Mouse (Mus musculus) embryonic facial prominence, embryonic 12.5 days (tissue): ENCODE measurements around the gene Tspan18. TPM values are rescaled to one million over a fixed set of nuclear protein-coding genes. Genes with fewer than 3 reads are reported as not detected.
A peak's percentile ranks its signal among the peaks of the same experiment; 100 is the strongest.

Experiments
- ATAC-seq: fragments of 200-750 bp; cut with Nextera tagmentation; 2 replicates; pipeline ENCODE4 v1.8.0; 2017; ENCODE audit not compliant: insufficient number of reproducible peaks, insufficient read depth, low FRiP score, low TSS enrichment
- H3K27ac ChIP-seq: fragments of 300-500 bp; sonication (generic); 2 replicates; pipeline ENCODE4 v1.5.1; 2016; ENCODE audit warnings: mild to moderate bottlenecking
- H3K27me3 ChIP-seq: fragments of 300-500 bp; sonication (generic); 2 replicates; pipeline ENCODE4 v1.6.1; 2016; ENCODE audit warnings: mild to moderate bottlenecking, moderate library complexity
- H3K36me3 ChIP-seq: fragments of 300-500 bp; sonication (generic); 2 replicates; pipeline ENCODE4 v1.6.1; 2016; ENCODE audit warnings: mild to moderate bottlenecking
- H3K4me1 ChIP-seq: fragments of 300-500 bp; sonication (generic); 2 replicates; pipeline ENCODE4 v1.6.1; 2016
- H3K4me2 ChIP-seq: fragments of 300-500 bp; sonication (generic); replicated peaks from 2 replicates; pipeline ENCODE4 v1.6.1; 2016; ENCODE audit warnings: mild to moderate bottlenecking, moderate library complexity
- H3K4me3 ChIP-seq: fragments of 300-500 bp; sonication (generic); 2 replicates; pipeline ENCODE4 v1.5.1; 2016; ENCODE audit warnings: mild to moderate bottlenecking
- H3K9ac ChIP-seq: fragments of 300-500 bp; sonication (generic); 2 replicates; pipeline ENCODE4 v1.6.1; 2016; ENCODE audit warnings: mild to moderate bottlenecking, moderate library complexity
- H3K9me3 ChIP-seq: fragments of 300-500 bp; sonication (generic); 2 replicates; pipeline ENCODE4 v1.6.1; 2016; ENCODE audit warnings: mild to moderate bottlenecking, moderate library complexity
- WGBS: fragments of 180-500 bp; shearing (Covaris S2); methylation state at CpG from one replicate; pipeline ENCODE4 v1.1.7; 2016; 5-methylcytosine and 5-hydroxymethylcytosine counted together
- polyA plus RNA-seq: library from polyadenylated mRNA; unstranded; fragments of >200 nt; fragmentation: Nextera tagmentation; extraction: Ambion mirVana; gene quantifications from 2 replicates; pipeline ENCODE4 v1.2.1, GENCODE M21; 2016

Tspan18 gene
- polyA plus RNA-seq, 1 experiment from 2014 or later = 16.3 TPM

DNA sequence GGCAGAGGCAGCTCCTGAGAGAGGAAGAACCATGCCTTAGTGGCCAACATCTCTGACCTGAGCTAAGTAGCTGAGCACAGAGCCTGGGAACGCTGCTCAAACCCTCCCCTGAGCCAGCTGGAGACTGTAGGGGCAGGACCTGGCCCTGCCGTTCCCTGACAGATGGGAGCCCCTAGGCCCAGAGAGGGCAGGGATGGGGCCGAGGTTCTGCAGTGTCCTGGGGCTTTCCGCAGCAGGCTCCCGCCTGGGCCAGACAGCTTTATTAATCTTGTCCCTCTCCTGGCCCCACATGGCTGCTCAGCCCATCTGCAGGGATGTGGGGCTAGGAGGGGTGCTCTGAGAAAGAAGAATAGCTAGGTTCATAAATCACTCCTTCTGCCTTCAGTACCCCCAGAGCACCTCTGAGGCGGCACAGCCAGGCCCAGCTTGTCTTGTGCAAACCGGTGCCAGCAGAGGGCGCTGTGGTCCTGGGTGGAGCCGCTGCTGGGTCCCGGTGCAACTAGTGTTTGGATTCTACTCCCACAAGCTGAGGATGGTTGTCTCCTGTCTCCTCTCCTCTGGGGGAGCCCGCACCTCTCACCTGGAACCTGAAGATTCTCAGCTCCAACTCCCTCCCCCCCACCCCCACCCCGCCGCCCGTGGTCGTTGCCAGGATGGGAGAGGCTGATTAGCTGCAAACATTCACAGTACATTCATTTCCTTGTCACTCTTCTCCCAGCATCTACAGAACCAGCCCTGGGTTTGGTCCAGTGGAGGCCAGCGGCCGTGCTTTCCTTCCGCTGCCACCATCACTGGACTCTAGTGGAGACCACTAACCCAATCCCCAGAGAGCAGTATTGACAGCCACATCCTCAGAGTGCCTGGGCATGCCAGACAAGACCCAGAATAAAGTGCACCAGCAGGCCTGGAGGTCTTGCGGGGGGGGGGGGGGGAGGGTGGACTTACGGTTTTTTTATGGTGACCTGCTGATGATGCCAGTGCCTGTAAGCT lies 107.4 kb downstream of the Tspan18 start:
- H3K4me2 ChIP-seq = no peak overlapping the region; the same call in 1 of the 2 replicates
- H3K36me3 ChIP-seq = no peaks in the 10 kb centered on the region
- no peak overlapping the region for H3K27ac ChIP-seq
- ATAC-seq = peak; percentile 37
- H3K9ac ChIP-seq = no peak overlapping the region
- H3K9me3 ChIP-seq = no peaks in the 10 kb centered on the region
- no peaks in the 10 kb centered on the region for H3K27me3 ChIP-seq
- peaks cover 15% of the 10 kb centered on the region for H3K4me1 ChIP-seq
- 11% methylated on average over 19 of the region's 20 CpGs for WGBS
- H3K4me3 ChIP-seq = no peak overlapping the region

DNA sequence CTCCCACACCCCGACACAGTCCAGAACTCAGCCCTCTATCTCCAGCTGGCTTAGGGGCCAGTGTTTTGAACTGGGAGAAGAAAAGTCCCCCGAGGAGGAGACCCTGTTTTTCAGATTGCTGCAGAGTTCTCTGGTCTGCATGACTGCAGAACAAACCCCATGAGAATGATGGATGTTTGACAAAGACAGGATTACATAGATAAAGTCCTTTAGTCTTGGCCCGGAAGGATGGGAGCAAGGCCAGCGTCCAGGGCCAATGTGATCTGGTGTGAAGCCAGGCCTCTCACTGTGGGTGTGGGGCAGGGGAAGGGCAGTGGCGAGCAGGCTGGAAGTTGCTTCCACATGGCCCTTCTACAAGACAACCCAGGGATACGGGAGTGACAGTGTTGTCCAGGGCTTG lies 110.8 kb downstream of the Tspan18 start:
- H3K27ac ChIP-seq = no peak overlapping the region
- no peak for ATAC-seq
- H3K27me3 ChIP-seq = no peaks in the 10 kb centered on the region
- H3K4me3 ChIP-seq = no peak overlapping the region
- H3K9ac ChIP-seq = no peak overlapping the region
- H3K4me2 ChIP-seq = no peak overlapping the region
- H3K4me1 ChIP-seq = peaks cover 19% of the 10 kb centered on the region
- no peaks in the 10 kb centered on the region for H3K36me3 ChIP-seq
- 71% methylated on average over 6 of the region's 6 CpGs for WGBS
- H3K9me3 ChIP-seq = no peaks in the 10 kb centered on the region

DNA sequence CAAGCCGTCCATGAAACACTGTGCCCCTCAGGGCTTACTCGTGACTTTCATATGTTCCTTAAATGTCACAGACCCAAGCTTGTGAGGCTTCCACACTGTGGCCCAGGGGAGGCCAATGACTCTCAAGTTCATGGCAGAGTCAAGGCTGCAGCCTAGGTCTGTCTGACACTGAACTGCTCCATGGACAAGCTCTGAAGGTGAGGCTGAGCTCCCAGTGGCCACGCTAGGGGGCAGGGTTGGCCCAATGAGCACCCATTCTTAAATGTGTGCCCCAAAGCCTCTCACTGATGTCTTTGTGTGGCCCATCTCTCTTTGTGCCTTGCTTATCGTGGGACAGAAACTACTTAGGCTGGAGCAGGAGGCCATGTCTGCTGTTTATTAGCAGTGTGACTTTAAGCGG lies 113.9 kb downstream of the Tspan18 start:
- no peak for ATAC-seq
- no peak overlapping the region for H3K9ac ChIP-seq
- no peaks in the 10 kb centered on the region for H3K36me3 ChIP-seq
- WGBS = 56% methylated on average over 5 of the region's 5 CpGs
- no peak overlapping the region for H3K4me3 ChIP-seq
- H3K4me1 ChIP-seq = peaks cover 16% of the 10 kb centered on the region
- H3K27me3 ChIP-seq = no peaks in the 10 kb centered on the region
- H3K4me2 ChIP-seq = no peak overlapping the region
- no peaks in the 10 kb centered on the region for H3K9me3 ChIP-seq
- no peak overlapping the region for H3K27ac ChIP-seq

DNA sequence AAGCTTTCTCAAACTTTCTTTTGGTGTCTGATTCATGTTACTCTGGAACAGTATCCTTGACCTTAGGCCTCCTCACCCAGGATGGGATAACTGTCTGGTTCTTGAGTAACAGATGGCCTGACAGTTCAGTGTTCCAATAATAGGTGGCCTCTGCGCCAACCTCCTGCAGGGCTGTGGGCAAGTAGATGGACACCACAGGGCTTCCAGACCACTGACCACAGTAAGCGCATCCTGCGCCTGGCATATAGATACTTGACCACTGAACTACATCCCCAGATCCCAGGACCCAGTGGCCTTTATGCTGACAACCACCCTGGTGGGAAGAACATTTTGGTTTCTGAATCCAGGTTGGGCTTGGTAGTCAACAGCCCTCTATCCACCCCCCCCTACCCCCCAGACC lies 114.7 kb downstream of the Tspan18 start:
- no peak for ATAC-seq

GRCm38 (mm10) chr2:93218353-93218990 lies 115.8 kb downstream of the Tspan18 start:
- peaks cover 16% of the 10 kb centered on the region for H3K4me1 ChIP-seq
- no peak for ATAC-seq
- no peak overlapping the region for H3K27ac ChIP-seq
- H3K4me3 ChIP-seq = no peak overlapping the region
- no peaks in the 10 kb centered on the region for H3K27me3 ChIP-seq
- H3K9me3 ChIP-seq = no peaks in the 10 kb centered on the region
- no peaks in the 10 kb centered on the region for H3K36me3 ChIP-seq
- H3K4me2 ChIP-seq = no peak overlapping the region
- WGBS = 78% methylated on average over 7 of the region's 7 CpGs
- H3K9ac ChIP-seq = no peak overlapping the region

More for the DNA sequence above, 114.7 kb downstream of the Tspan18 start:
- no peak overlapping the region for H3K27ac ChIP-seq
- peaks cover 16% of the 10 kb centered on the region for H3K4me1 ChIP-seq
- H3K4me3 ChIP-seq = no peak overlapping the region
- H3K36me3 ChIP-seq = no peaks in the 10 kb centered on the region
- WGBS = 100% methylated on average over 3 of the region's 3 CpGs
- no peaks in the 10 kb centered on the region for H3K27me3 ChIP-seq
- no peaks in the 10 kb centered on the region for H3K9me3 ChIP-seq
- no peak overlapping the region for H3K4me2 ChIP-seq
- no peak overlapping the region for H3K9ac ChIP-seq

DNA sequence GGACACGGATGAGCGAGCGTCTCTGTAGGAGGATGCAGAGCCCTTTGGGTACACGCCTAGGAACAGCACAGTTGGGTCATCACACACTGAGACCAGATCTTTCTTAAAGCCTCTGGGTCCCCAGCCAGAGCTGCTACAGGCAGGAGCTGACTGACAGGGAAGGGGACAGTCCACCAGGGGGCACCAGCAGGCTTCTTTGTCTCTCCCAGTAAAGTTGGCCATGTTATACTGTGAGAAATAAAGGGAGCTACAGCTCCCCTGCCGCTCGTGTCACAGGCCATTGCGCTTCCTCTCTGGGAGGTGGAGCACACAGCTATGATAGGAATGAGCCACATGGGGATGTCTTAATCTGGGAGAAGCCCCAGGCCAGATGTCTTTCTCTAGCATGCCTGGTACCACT lies 117.3 kb downstream of the Tspan18 start:
- Histone ChIP-seq H3K27ac (no peak overlapping the region), H3K9ac (no peak overlapping the region), H3K4me1 (peaks cover 16% of the 10 kb centered on the region), H3K4me2 (no peak overlapping the region), H3K27me3 (no peaks in the 10 kb centered on the region), H3K36me3 (no peaks in the 10 kb centered on the region), H3K9me3 (no peaks in the 10 kb centered on the region), H3K4me3 (no peak overlapping the region)
- peak; percentile 44; the same call in 1 of the 2 replicates for ATAC-seq
- 11% methylated on average over 7 of the region's 7 CpGs for WGBS

DNA sequence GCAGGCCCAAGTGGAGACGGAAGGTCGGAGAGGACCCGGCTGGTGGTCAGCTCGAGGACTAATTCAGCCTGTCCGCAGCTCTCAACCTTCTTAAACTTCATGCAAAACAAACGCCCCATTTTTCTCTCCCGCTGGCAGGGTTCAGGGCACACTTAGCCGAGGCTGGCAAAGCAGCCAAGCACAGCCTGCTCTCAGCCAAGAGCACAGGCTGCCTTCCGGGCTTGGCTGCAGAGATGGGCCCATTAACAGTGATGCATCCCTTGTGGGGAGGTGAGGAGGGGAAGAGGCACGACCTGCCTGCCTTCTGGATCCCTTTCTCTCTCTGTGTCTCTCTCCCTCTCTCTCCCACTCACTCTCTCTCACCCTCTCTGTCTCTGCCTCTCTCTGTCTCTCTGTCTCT lies 118.5 kb downstream of the Tspan18 start:
- Histone ChIP-seq H3K4me2 (no peak overlapping the region), H3K36me3 (no peaks in the 10 kb centered on the region), H3K9ac (0 out of 2 replicates have a peak overlapping the region, but pooled peaks have one; percentile 13), H3K4me3 (no peak overlapping the region), H3K27ac (no peak overlapping the region), H3K27me3 (no peaks in the 10 kb centered on the region), H3K4me1 (peaks cover 16% of the 10 kb centered on the region), H3K9me3 (no peaks in the 10 kb centered on the region)
- no peak for ATAC-seq
- 69% methylated on average over 10 of the region's 10 CpGs for WGBS

GRCm38 (mm10) chr2:93214192-93214591 lies 120.1 kb downstream of the Tspan18 start:
- Histone ChIP-seq H3K9me3 (no peaks in the 10 kb centered on the region), H3K4me2 (no peak overlapping the region)
- WGBS = 57% methylated on average over 1 of the region's 1 CpGs

GRCm38 (mm10) chr2:93212865-93213264 lies 121.4 kb downstream of the Tspan18 start:
- H3K9me3 ChIP-seq = no peaks in the 10 kb centered on the region
- no peak overlapping the region for H3K4me3 ChIP-seq
- peaks cover 11% of the 10 kb centered on the region for H3K4me1 ChIP-seq
- H3K4me2 ChIP-seq = no peak overlapping the region
- 97% methylated on average over 2 of the region's 2 CpGs for WGBS
- H3K36me3 ChIP-seq = no peaks in the 10 kb centered on the region
- no peak overlapping the region for H3K27ac ChIP-seq
- no peak overlapping the region for H3K9ac ChIP-seq
- ATAC-seq = no peak
- H3K27me3 ChIP-seq = no peaks in the 10 kb centered on the region

More at GRCm38 (mm10) chr2:93214192-93214591, 120.1 kb downstream of the Tspan18 start:
- H3K4me1 ChIP-seq = peaks cover 16% of the 10 kb centered on the region
- no peak overlapping the region for H3K27ac ChIP-seq
- H3K36me3 ChIP-seq = no peaks in the 10 kb centered on the region
- H3K9ac ChIP-seq = no peak overlapping the region
- H3K4me3 ChIP-seq = no peak overlapping the region
- ATAC-seq = no peak
- no peaks in the 10 kb centered on the region for H3K27me3 ChIP-seq

GRCm38 (mm10) chr2:93212386-93212785 lies 121.9 kb downstream of the Tspan18 start:
- no peak overlapping the region for H3K27ac ChIP-seq
- H3K27me3 ChIP-seq = no peaks in the 10 kb centered on the region
- peaks cover 7% of the 10 kb centered on the region for H3K4me1 ChIP-seq
- no peak overlapping the region for H3K4me2 ChIP-seq
- ATAC-seq = no peak
- WGBS = 67% methylated on average over 2 of the region's 2 CpGs
- H3K4me3 ChIP-seq = no peak overlapping the region
- H3K36me3 ChIP-seq = no peaks in the 10 kb centered on the region
- H3K9ac ChIP-seq = no peak overlapping the region
- H3K9me3 ChIP-seq = no peaks in the 10 kb centered on the region

- Histone ChIP-seq H3K27me3 (no peaks in the 10 kb centered on the region), H3K4me1 (no peaks in the 10 kb centered on the region), H3K36me3 (no peaks in the 10 kb centered on the region), H3K4me3 (no peak overlapping the region), H3K9me3 (no peaks in the 10 kb centered on the region), H3K27ac (no peak overlapping the region), H3K9ac (no peak overlapping the region), H3K4me2 (no peak overlapping the region)
- WGBS = 95% methylated on average over 1 of the region's 1 CpGs
- ATAC-seq = no peak
Observed at GRCm38 (mm10) chr2:93206126-93206525, 128.2 kb downstream of the Tspan18 start.

- no peak for ATAC-seq
- Histone ChIP-seq H3K4me3 (no peak overlapping the region), H3K4me2 (no peak overlapping the region), H3K36me3 (no peaks in the 10 kb centered on the region; the same call in 1 of the 2 replicates), H3K27ac (no peak overlapping the region), H3K9ac (no peak overlapping the region), H3K4me1 (0 out of 2 replicates have a peak, but pooled peaks cover 4% of the 10 kb centered on the region), H3K9me3 (no peaks in the 10 kb centered on the region), H3K27me3 (no peaks in the 10 kb centered on the region)
- whole genome bisulfite sequencing = 86% methylated on average over 6 of the region's 6 CpGs
Observed at GRCm38 (mm10) chr2:93204571-93204970, 129.7 kb downstream of the Tspan18 start.
